Mouse (Mus musculus) cerebellum, adult 2 months (tissue): ENCODE measurements around the gene Notum. TPM values are rescaled to one million over a fixed set of nuclear protein-coding genes. Genes with fewer than 3 reads are reported as not detected.

Experiments
- DNase-seq, 2 experiments: peaks; one replicate each; pipeline ENCODE4 v3.0.0; 2021
- H3K27ac ChIP-seq: fragments of 200-500 bp; 2 replicates; pipeline ENCODE4 v1.5.1; 2012; ENCODE audit warnings: low read length, control low read depth, inconsistent platforms; ENCODE audit not compliant: insufficient read depth
- H3K27me3 ChIP-seq: fragments of 200-500 bp; 2 replicates; pipeline ENCODE4 v1.6.1; 2012; ENCODE audit warnings: inconsistent platforms, mild to moderate bottlenecking, low read length, moderate library complexity; ENCODE audit not compliant: control insufficient read depth, insufficient read depth
- H3K4me1 ChIP-seq: fragments of 200-500 bp; 2 replicates; pipeline ENCODE4 v1.6.1; 2011; ENCODE audit warnings: low read length; ENCODE audit not compliant: control insufficient read depth, insufficient read depth
- H3K4me3 ChIP-seq: fragments of 200-500 bp; replicated peaks from 2 replicates; pipeline ENCODE3; 2011; ENCODE audit warnings: mild to moderate bottlenecking, low read depth, low read length, control low read depth; ENCODE audit not compliant: insufficient read depth
- CTCF ChIP-seq: fragments of 200-500 bp; IDR thresholded peaks from 2 replicates; pipeline ENCODE4 v1.5.1; 2011; ENCODE audit warnings: low read depth, mild to moderate bottlenecking, control low read depth, low read length, moderate library complexity, borderline replicate concordance; ENCODE audit not compliant: insufficient read depth
- POLR2A ChIP-seq: fragments of 200-500 bp; IDR thresholded peaks from 2 replicates; pipeline ENCODE4 v1.6.1; 2011; ENCODE audit warnings: low read length, control low read depth, borderline replicate concordance; ENCODE audit not compliant: insufficient read depth
- WGBS: fragments of 180-500 bp; shearing (Covaris S2); methylation state at CpG from one replicate; pipeline ENCODE4 v1.1.7; 2018; 5-methylcytosine and 5-hydroxymethylcytosine counted together
- polyA plus RNA-seq: library from polyadenylated mRNA; depleted of rRNA; stranded (reverse); fragments of >200 nt; gene quantifications from 2 replicates; pipeline ENCODE4 v1.2.3, GENCODE M21; 2012

Gene Notum
- polyA plus RNA-seq, 1 experiment, result 5.9 TPM

GRCm38 (mm10) chr11:120627468-120628300 is 33.3 kb downstream of the Notum start:
- peak in 1 of 2 experiments; percentile 29 for DNase-seq
- Histone ChIP-seq H3K4me3 (no peak overlapping the region), H3K27ac (no peak overlapping the region), H3K4me1 (peaks cover 26% of the 10 kb centered on the region), H3K27me3 (no peaks in the 10 kb centered on the region)
- TF ChIP-seq POLR2A (no peak), CTCF (no peak)
- 62% methylated on average over 22 of the region's 22 CpGs for WGBS

- 77% methylated on average over 11 of the region's 11 CpGs for WGBS
- H3K27me3 ChIP-seq, result no peaks in the 10 kb centered on the region
- TF ChIP-seq CTCF (no peak), POLR2A (no peak)
- no peak overlapping the region for H3K27ac ChIP-seq
- H3K4me1 ChIP-seq, result peaks cover 24% of the 10 kb centered on the region
- no peak overlapping the region for H3K4me3 ChIP-seq
- no peak for DNase-seq
Observed at GRCm38 (mm10) chr11:120626785-120627467, 34.0 kb downstream of the Notum start.

- H3K4me3 ChIP-seq, result peak within 1 kb of the TSS; percentile 66
- H3K4me1 ChIP-seq, result peaks cover 16% of the 10 kb centered on the region
- no peak for DNase-seq
- H3K27me3 ChIP-seq, result no peaks in the 10 kb centered on the region
- 15% methylated on average over 5 of the region's 5 CpGs for WGBS
- TF ChIP-seq POLR2A (no peak), CTCF (no peak)
- peak within 1 kb of the TSS; percentile 79 for H3K27ac ChIP-seq
Observed at GRCm38 (mm10) chr11:120625152-120625775, 35.7 kb downstream of the Notum start, which contains the start of gene Sirt7. Sirt7 (minus strand) TSS chr11:120625240.

- WGBS, result under 1% methylated on average over 53 of the region's 53 CpGs
- DNase-seq, result peak; percentile 84 to 86
- no peak for TF ChIP-seq CTCF
- TF ChIP-seq POLR2A, result peak; percentile 80
- H3K4me3 ChIP-seq, result peak overlapping the region; percentile 66
- H3K4me1 ChIP-seq, result peaks cover 11% of the 10 kb centered on the region
- H3K27me3 ChIP-seq, result no peaks in the 10 kb centered on the region
- no peak overlapping the region; the same call in 1 of the 2 replicates for H3K27ac ChIP-seq
Observed at GRCm38 (mm10) chr11:120624680-120625111, 36.3 kb downstream of the Notum start.

GRCm38 (mm10) chr11:120623961-120624679 is 36.9 kb downstream of the Notum start:
- 14% methylated on average over 28 of the region's 30 CpGs for WGBS
- H3K27ac ChIP-seq, result no peak overlapping the region
- H3K4me3 ChIP-seq, result peak overlapping the region; percentile 66
- DNase-seq, result peak; percentile 58 to 60
- TF ChIP-seq POLR2A (no peak), CTCF (peak; percentile 59)
- no peaks in the 10 kb centered on the region for H3K27me3 ChIP-seq
- peaks cover 7% of the 10 kb centered on the region; the same call in 1 of the 2 replicates for H3K4me1 ChIP-seq

GRCm38 (mm10) chr11:120622805-120623204 is 38.2 kb downstream of the Notum start:
- no peak overlapping the region for H3K27ac ChIP-seq
- WGBS, result 90% methylated on average over 6 of the region's 6 CpGs
- DNase-seq, result no peak

GRCm38 (mm10) chr11:120620195-120620594 is 40.8 kb downstream of the Notum start:
- 91% methylated on average over 14 of the region's 14 CpGs for WGBS
- peaks cover 15% of the 10 kb centered on the region for H3K4me1 ChIP-seq
- H3K27me3 ChIP-seq, result no peaks in the 10 kb centered on the region
- H3K27ac ChIP-seq, result no peak overlapping the region
- no peak for TF ChIP-seq CTCF
- no peak for TF ChIP-seq POLR2A
- no peak overlapping the region for H3K4me3 ChIP-seq
- DNase-seq, result no peak

More at GRCm38 (mm10) chr11:120622805-120623204, 38.2 kb downstream of the Notum start:
- no peak overlapping the region for H3K4me3 ChIP-seq
- no peaks in the 10 kb centered on the region for H3K27me3 ChIP-seq
- H3K4me1 ChIP-seq, result peaks cover 7% of the 10 kb centered on the region; the same call in 1 of the 2 replicates
- no peak for TF ChIP-seq POLR2A
- no peak for TF ChIP-seq CTCF
